Mouse (Mus musculus): ENCODE data around the gene Gm4131.

- no peak for TF ChIP-seq POLR2A (IDR thresholded peaks at IDR 0.05; ENCODE audit: extremely low read depth, insufficient read depth, low read length)
- TF ChIP-seq CTCF (IDR thresholded peaks at IDR 0.05; ENCODE audit: low read depth, low read length): no peak
These were observed 43.2 kb upstream of the Gm4131 start for GRCm38 (mm10) chr14:62609904-62610303.
